Mouse (Mus musculus) thymus, postnatal 4 days (tissue): ENCODE results near the gene Fbxl3.

ENCODE experiments used
- DNase-seq: peaks from one replicate; pipeline ENCODE4 v3.0.0; 2021

The Fbxl3 gene

DNA sequence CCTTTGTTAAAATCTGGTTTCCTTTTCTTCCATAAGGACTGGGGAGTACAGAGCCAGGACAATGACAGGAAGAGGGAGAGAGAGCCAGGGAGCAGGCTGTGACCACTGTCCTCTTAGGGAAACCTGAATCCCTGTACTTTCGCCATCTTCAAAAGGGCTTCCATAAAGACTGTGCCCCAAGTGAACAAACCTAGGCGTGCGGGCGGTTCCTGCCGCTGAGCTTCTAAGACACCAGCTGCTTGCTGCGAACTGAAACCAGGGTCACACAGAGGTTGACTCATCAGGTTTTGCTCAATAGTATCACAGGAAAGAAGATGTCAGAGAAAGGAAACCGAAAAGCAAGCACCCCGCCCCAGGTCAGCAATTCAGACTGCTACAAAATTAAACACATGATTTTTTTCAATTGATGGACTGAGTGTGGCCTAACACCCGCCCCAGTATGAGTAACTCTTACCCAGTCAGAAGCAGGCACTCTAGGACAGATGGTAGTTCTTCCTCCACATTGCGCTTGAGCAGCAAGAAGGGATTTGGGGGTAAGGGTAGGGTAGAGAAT is 66.0 kb downstream of the Fbxl3 start:
- DNase-seq = peak; percentile 54
